Mouse (Mus musculus): ENCODE results near the gene Ypel5.

Ypel5 gene

GRCm38 (mm10) chr17:72844393-72844792 lies 8.1 kb downstream of the Ypel5 start:
- DNase-seq (ENCODE audit: low read depth, low spot score) = no peak

DNA sequence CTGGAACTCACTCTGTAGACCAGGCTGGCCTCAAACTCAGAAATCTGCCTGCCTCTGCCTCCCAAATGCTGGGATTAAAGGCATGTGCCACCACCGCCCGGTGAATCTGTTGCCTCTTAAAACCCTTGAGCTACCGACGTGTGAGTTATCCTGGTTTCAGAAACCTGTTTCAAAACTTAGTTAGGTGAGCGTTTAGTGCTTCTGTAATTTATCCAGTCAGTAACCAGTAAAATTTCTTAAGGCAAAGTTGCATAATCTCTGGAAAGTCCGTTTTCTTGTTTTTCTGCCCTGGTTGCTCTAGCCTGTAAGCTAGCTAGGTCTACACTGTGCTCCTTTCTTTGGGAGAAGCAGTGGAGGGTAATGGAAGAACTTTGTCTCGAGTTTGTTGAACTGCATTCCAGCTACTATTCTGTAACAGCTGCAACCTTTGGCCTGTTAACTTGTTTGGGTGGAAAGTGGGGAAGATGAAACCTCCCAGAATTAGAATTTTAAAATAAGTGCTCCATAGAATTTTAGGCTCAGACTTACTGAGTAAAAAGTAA lies 8.8 kb downstream of the Ypel5 start:
- no peak for DNase-seq (ENCODE audit: low read depth, low spot score)

DNA sequence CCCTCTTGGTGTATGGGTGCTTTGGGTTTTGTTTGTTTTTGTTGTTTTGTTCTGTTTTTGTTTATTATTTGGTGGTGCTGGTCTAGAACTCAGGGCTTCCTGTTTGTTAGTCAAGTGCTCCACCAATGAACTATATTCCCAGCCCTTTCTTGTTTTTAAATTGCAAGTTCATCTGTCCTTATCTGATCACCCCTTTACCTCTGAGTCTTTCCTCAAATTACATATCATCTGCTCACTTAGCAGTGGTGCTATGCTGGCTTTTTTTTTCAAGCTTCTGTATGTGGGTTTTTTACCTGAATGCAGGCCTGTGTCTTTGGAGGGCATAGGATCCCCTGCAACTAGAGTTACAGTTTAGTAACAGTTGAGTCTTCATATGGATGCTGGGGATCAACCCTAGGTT lies 9.3 kb downstream of the Ypel5 start:
- no peak for DNase-seq (ENCODE audit: low read depth, low spot score)

GRCm38 (mm10) chr17:72855298-72855697 lies 19.0 kb downstream of the Ypel5 start:
- no peak for DNase-seq (ENCODE audit: low read depth, low spot score)

DNA sequence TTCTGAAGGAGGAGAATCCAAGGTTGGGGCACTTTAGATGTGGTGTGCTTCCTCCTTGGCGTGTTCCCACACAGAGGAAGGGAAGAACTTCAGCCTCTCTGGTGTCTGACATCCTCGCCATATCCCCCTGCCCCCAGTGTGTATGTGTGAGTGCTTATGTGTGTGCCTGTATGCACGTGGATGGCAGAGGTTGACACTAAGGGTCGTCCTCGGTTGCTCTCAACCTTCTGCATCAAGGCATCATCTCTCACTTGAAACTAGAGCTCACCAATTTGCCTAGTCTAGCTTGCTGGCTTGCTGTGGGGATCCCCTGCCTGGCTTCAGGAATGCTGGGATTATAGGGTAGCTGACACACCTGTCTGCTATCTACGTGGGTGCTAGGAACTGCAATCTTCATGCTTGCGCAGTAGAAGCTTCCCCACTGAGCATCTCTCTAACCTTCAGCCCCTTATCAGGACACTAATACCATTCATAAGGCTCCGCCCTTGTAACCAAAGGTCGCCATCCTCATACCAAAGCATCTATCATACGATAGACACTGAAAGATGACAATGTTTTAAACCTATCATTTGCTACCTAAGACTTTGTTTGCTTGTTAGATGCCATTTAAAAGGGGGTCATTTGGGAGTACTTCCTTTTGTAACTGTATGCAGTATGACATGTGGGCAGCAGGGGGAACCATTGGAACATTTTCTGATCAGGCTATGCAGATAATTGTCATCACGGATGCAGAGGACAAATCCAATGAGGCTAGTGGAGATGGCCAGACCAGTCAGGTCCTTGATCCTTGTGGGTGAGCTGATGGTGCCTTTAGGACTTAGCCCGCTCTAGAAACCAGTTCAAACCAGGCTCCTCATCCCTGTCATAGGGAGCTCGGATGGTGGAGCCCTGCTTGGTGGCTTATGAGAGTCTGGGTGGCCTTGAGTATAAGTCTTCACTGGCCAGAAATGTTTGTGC lies 21.7 kb downstream of the Ypel5 start:
- peak; percentile 69 for DNase-seq (ENCODE audit: low read depth, low spot score)

DNA sequence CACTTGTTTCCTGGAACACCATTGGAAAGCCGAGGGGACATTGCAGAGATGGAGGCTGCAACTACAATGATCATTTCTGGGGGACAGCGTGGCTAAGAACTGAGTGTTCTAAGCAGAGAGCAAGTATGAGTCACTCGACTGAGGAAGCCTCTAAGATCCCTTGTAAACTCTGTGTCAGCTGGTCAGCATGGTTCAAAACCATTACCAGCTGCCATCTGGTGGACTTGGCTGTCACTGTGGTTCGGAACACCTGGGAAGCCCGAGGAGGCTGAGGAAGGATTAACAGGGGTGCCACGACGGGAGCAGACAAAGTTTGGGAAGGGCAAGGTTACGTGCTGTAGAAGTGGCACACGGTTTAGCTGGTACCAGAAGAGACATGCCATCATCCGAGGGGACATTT lies 27.0 kb downstream of the Ypel5 start:
- DNase-seq (ENCODE audit: low read depth, low spot score) = no peak

- DNase-seq (ENCODE audit: low read depth, low spot score) = no peak
Measured at GRCm38 (mm10) chr17:72866624-72867245, 30.5 kb downstream of the Ypel5 start.

- DNase-seq (ENCODE audit: low read depth, low spot score) = no peak
Measured at GRCm38 (mm10) chr17:72868181-72868580, 31.9 kb downstream of the Ypel5 start.

DNA sequence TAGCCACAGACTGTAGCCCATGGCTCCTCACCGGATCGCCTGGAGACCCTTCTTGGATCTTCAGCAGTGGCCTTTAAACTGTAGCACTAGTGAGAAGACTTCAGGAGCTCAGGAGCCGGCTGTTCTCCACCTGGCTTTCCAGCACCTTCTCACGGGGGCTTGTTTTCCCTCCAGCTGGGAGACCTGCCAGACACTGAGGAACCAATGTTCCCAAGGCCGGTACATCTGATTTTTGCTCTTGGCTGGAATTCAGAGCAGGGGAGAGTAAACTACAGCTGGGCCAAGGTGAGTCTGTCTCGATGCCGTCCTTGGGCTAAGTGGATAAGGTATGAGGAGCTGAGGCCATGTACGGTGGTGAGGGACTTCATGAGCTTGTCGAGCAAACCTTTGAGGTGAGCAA lies 42.7 kb downstream of the Ypel5 start:
- no peak for DNase-seq (ENCODE audit: low read depth, low spot score)

- no peak for DNase-seq (ENCODE audit: low read depth, low spot score)
Measured at GRCm38 (mm10) chr17:72880156-72880555, 43.9 kb downstream of the Ypel5 start.

DNA sequence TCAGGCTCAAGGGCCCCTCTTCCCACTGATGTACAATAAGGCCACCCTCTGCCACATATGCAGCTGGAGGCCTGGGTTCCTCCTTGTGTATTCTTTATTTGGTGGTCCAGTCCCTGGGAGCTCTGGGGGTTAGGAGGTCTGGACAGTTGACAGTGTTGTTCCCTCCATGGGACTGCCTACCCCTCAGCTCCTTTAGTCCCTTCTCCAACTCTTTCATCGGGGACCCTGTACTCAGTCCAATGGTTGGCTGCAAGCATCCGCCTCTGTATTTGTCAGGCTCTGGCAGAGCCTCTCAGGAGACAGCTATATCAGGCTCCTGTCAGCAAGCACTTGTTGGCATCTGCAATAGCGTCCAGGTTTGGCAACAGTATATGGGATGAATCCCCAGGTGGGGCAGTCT lies 44.8 kb downstream of the Ypel5 start:
- DNase-seq (ENCODE audit: low read depth, low spot score) = no peak

GRCm38 (mm10) chr17:72881804-72882203 lies 45.6 kb downstream of the Ypel5 start:
- DNase-seq (ENCODE audit: low read depth, low spot score) = no peak

GRCm38 (mm10) chr17:72889556-72890397 lies 53.5 kb downstream of the Ypel5 start:
- peak; percentile 83 for DNase-seq (ENCODE audit: low read depth, low spot score)

- no peak for DNase-seq (ENCODE audit: low read depth, low spot score)
Measured at GRCm38 (mm10) chr17:72890398-72890898, 54.2 kb downstream of the Ypel5 start.

DNA sequence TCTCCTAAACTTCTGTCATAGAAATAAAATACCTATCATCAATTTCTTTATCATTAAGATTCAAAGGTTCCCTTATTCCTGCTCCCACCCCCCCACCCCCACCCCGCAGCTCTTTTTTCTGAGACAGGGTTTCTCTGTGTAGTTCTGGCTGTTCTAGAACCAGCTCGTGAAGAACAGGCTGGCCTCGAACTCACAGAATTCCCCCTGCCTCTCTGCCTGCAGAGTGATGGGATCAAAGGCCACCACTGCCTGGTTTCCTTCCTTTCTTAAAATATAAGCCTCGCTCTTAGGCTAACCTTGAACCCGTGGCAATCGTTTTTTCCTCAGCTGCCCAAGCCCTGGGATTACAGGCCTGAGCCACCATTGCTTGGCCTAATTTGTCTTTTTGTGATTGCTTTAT lies 55.3 kb downstream of the Ypel5 start:
- no peak for DNase-seq (ENCODE audit: low read depth, low spot score)

DNA sequence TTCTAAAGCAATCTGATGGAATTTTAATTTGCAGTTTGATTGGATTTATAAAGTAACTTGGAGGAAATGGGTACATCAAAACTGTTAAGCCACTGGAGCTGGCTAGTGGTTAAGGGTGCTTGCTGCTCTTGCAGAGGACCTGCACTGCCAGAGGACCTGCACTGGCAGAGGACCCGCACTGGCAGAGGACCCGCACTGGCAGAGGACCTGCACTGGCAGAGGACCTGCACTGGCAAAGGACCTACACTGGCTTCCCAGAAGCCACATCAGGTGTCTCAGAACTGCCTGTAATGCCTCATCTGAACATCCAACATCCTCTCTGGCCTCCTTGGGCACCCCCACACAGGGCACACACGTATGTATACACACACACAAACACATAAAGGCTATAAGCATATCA lies 59.3 kb downstream of the Ypel5 start:
- DNase-seq (ENCODE audit: low read depth, low spot score) = no peak

DNA sequence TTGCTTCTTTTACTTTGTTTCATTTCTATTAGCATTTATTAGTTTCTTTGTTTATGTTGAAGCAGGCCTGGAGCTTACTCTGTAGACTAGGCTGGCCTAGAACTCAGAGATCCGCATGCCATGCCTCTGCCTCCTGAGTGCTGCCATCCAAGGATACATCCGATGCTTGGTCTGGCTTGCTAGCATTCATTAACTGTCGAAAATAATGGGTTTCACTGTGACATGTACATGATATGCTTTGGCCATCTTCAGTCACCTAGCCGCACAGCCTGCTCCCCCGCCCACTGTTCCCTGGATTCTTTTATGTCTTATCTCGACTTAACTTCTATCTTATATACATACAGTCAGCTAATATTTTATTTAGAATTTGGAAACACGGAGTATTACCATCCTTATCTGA lies 60.8 kb downstream of the Ypel5 start:
- DNase-seq (ENCODE audit: low read depth, low spot score) = no peak

- no peak for DNase-seq (ENCODE audit: low read depth, low spot score)
Measured at GRCm38 (mm10) chr17:72897961-72898360, 61.7 kb downstream of the Ypel5 start.

GRCm38 (mm10) chr17:72898775-72899174 lies 62.5 kb downstream of the Ypel5 start:
- no peak for DNase-seq (ENCODE audit: low read depth, low spot score)

Measured in mesoderm, embryonic 11.5 days (tissue).